Mouse (Mus musculus) olfactory bulb, adult 2 months (tissue): ENCODE data around the gene Mfsd12. TPM values are rescaled to one million over a fixed set of nuclear protein-coding genes. Genes with fewer than 3 reads are reported as not detected.

ENCODE experiments used
- H3K27ac ChIP-seq: fragments of 200-500 bp; 2 replicates; pipeline ENCODE4 v1.5.1; 2012; ENCODE audit warnings: low read depth, low read length; ENCODE audit not compliant: insufficient read depth
- H3K4me1 ChIP-seq: fragments of 200-500 bp; 2 replicates; pipeline ENCODE4 v1.6.1; 2012; ENCODE audit warnings: low read length; ENCODE audit not compliant: control insufficient read depth, insufficient read depth
- H3K4me3 ChIP-seq: fragments of 200-500 bp; 2 replicates; pipeline ENCODE4 v1.5.1; 2012; ENCODE audit warnings: mild to moderate bottlenecking, low read depth, low read length, moderate library complexity; ENCODE audit not compliant: insufficient read depth
- CTCF ChIP-seq: fragments of 200-500 bp; IDR thresholded peaks from 2 replicates; pipeline ENCODE4 v1.5.1; 2012; ENCODE audit warnings: low read depth, mild to moderate bottlenecking, low read length, moderate library complexity; ENCODE audit not compliant: insufficient read depth
- POLR2A ChIP-seq: fragments of 200-500 bp; IDR thresholded peaks from 2 replicates; pipeline ENCODE4 v1.6.1; 2012; ENCODE audit warnings: mild to moderate bottlenecking, low read depth, low read length, moderate library complexity; ENCODE audit not compliant: insufficient read depth
- WGBS: fragments of 180-500 bp; shearing (Covaris S2); methylation state at CpG from one replicate; pipeline ENCODE4 v1.1.7; 2018; 5-methylcytosine and 5-hydroxymethylcytosine counted together
- polyA plus RNA-seq: library from polyadenylated mRNA; stranded (reverse); fragments of >200 nt; gene quantifications from 2 replicates; pipeline ENCODE4 v1.2.4, GENCODE M21; 2012; ENCODE audit warnings: low replicate concordance; ENCODE audit not compliant: missing spikeins, insufficient read depth, insufficient read length

Mfsd12 gene
- polyA plus RNA-seq, 1 experiment: not detected

DNA sequence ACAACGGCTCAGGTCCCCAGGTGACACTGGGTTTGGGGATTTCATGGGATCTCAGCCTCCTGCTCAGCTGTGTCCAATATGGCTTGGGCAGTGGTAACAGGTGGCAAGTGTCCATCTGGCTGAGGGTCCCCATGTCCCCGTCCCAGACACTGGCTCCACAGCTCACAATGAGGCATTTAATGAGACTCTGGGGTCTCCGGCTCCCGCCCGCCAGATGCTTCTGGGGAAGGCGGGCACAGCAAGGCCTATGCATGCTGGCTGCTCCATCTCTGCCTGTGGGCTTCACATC lies 9.9 kb downstream of the Mfsd12 start:
- TF ChIP-seq CTCF: no peak
- WGBS: 72% methylated on average over 6 of the region's 6 CpGs
- H3K4me1 ChIP-seq: peaks cover 18% of the 10 kb centered on the region

DNA sequence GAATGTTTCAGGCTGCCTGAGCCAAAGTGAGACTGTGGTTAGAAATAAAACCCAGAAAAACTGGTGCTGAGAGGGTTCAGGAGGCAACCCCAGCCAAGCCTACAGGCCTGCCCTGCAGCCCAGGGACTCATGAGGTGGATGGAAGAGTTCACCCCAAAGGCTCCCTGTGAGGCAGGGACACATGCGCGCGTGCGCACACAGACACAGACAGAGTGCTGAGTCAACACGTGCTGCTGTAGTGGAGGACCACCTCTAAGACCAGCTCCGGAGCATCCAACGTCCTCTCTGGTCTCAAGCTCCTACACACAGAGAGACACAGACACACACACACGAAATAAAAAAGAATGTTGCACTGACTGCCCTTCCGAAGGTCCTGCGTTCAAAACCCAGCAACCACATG lies 18.0 kb downstream of the Mfsd12 start:
- WGBS: 90% methylated on average over 10 of the region's 10 CpGs

More for the DNA sequence above, 9.9 kb downstream of the Mfsd12 start:
- no peak overlapping the region for H3K27ac ChIP-seq
- H3K4me3 ChIP-seq: no peak overlapping the region

DNA sequence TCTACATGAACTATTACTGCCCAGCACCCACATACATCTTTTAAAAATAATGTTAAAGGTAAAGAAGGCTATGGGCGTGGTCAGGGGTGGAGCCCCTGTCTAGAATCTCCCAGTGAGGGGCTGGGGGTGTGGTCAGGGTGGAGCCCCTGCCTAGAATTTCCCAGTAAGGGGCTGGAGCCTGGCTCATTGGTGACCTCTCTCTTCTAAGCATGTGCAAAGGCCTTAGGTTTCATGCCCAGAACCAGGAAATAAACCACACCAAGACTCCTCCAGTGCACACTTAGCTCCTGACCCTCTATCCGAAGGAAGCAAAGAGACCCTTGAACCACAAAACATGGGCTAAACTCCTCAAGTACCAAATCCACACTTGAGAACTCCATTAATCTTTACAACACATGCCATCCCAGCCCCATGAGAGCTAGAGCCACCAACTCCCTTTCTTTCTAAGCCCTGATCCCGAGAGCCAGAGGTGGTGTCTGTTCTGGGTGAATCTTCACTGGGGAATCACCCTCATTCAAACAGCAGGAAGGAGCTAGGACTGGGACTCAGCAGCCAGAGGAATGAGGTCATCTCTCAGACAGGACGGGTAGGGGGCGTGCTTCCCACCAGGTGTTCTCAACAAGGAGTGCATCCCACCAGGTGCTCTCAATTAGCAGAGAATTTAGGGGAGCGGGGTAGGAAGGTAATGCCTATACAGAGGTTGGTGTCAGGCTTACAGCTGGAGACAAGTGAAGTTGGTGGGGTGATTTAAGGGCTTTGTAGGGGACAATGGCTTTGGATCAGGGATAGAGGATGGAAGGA lies 19.5 kb downstream of the Mfsd12 start:
- no peak for TF ChIP-seq CTCF
- WGBS: 39% methylated on average over 6 of the region's 6 CpGs
- Histone ChIP-seq H3K4me1 (peaks cover 20% of the 10 kb centered on the region), H3K27ac (no peak overlapping the region), H3K4me3 (0 out of 2 replicates have a peak overlapping the region, but pooled peaks have one; percentile 91)

More for the DNA sequence above, 18.0 kb downstream of the Mfsd12 start:
- Histone ChIP-seq H3K4me3 (no peak overlapping the region), H3K4me1 (peaks cover 20% of the 10 kb centered on the region), H3K27ac (no peak overlapping the region)
- TF ChIP-seq CTCF (no peak), POLR2A (no peak)

GRCm38 (mm10) chr10:81377362-81377664 lies 20.0 kb downstream of the Mfsd12 start:
- Histone ChIP-seq H3K4me3 (peak overlapping the region; percentile 91), H3K27ac (no peak overlapping the region), H3K4me1 (peaks cover 20% of the 10 kb centered on the region)
- WGBS: 42% methylated on average over 2 of the region's 2 CpGs
- no peak for TF ChIP-seq CTCF
- no peak for TF ChIP-seq POLR2A

DNA sequence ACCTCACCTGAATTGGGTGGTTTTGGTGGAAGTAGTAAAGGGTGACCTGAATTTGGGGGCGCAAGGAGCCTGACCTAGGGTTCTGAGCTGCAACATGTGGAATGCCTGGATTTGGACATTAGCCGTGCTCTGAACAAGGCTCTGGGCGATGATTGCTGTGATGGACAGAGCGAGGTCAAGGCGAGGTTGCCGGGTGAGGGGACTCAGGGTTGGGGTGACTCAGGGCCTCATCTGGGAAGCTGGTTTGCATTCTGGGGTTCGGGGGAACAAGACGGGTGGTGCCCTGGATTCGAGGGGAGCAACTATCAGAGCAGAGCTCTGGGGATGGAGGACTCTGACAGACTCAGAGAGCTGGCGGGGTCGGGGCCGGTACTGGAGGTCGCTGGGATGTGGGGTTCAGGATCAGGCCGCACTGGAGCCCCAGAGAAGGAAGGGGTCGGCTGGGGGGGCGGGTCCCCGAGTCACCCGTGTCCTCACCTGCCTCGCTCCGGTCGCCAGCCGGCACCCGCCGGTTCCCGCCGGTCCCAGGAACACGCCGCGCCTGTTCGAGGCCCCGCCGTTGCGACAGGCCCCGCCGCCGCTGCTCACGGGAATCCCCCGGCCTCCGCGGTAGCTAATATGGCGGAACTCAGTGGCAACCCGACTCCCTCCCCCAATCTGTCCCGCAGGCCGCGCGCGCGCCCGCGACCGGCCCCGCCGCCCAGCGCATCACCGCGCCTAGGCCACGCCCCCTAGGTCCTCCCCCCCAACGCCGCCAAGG lies 20.7 kb downstream of the Mfsd12 start, which contains the start of gene Fzr1:
Fzr1 (minus strand) TSS at position 724 of the 760 bp plus-strand sequence.
- Histone ChIP-seq H3K4me3 (peak within 1 kb of the TSS; percentile 91), H3K4me1 (peaks cover 20% of the 10 kb centered on the region), H3K27ac (0 out of 2 replicates have a peak within 1 kb of the TSS, but pooled peaks have one; percentile 37)
- TF ChIP-seq CTCF (no peak), POLR2A (peak; percentile 64)
- WGBS: 1% methylated on average over 57 of the region's 59 CpGs

- under 1% methylated on average over 46 of the region's 46 CpGs for WGBS
- peaks cover 20% of the 10 kb centered on the region for H3K4me1 ChIP-seq
- TF ChIP-seq CTCF (no peak), POLR2A (no peak)
- H3K4me3 ChIP-seq: peak overlapping the region; percentile 91
- no peak overlapping the region for H3K27ac ChIP-seq
Measured at GRCm38 (mm10) chr10:81378553-81379182, 21.4 kb downstream of the Mfsd12 start.

DNA sequence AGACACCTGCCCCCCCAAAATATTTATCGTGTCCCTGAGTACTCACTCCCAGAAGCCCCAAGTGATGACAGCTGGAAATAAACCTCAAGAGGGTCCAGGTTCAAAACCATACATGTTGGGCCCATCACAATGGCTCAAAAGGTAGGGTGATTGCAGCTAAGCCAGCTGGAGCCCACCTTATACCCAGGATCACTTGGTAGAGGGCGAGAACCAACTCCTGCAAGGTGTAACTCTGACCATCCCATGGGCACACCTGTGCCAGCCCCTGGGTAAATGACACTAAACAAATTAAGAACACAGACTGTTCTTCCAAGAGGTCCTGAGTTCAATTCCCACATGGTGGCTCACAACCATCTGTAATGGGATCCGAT lies 21.9 kb downstream of the Mfsd12 start:
- WGBS: 55% methylated on average over 3 of the region's 3 CpGs
- TF ChIP-seq CTCF (no peak), POLR2A (no peak)
- Histone ChIP-seq H3K4me1 (peaks cover 20% of the 10 kb centered on the region), H3K27ac (no peak overlapping the region), H3K4me3 (peak overlapping the region; percentile 91; the same call in 1 of the 2 replicates)

DNA sequence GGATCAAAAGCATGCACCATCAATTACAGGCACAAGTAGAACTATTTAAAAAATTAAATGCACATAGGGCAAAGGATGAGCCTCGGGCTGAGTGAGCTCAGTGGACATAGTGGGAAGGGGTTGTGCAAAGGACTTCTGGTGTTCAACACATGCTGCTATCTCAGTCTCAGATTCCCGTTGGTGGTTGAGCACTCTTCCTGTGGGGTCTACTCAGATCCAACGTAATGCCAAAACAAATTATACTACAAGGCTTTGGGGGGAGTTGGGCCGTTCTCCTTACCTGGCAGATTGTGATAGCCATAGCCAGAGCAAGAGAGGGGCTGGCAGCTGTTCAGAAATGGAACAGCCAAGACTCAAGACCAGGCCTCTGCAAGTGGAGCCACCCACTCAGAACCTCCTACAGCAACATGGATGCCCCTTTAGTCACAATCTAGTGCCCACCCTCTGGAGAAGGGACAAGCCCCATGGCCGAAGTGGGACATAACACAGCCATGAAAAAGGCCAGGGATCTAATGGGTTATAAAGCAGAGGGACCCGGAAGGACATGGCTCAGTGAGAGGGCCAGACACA lies 22.6 kb downstream of the Mfsd12 start:
- TF ChIP-seq CTCF (no peak), POLR2A (no peak)
- peaks cover 20% of the 10 kb centered on the region for H3K4me1 ChIP-seq
- WGBS: 89% methylated on average over 6 of the region's 6 CpGs

GRCm38 (mm10) chr10:81382039-81382438 lies 24.7 kb downstream of the Mfsd12 start:
- WGBS: 90% methylated on average over 5 of the region's 5 CpGs
- TF ChIP-seq POLR2A (no peak), CTCF (no peak)
- H3K4me3 ChIP-seq: no peak overlapping the region
- H3K27ac ChIP-seq: no peak overlapping the region
- peaks cover 23% of the 10 kb centered on the region for H3K4me1 ChIP-seq

More for the DNA sequence above, 22.6 kb downstream of the Mfsd12 start:
- H3K27ac ChIP-seq: no peak overlapping the region
- H3K4me3 ChIP-seq: no peak overlapping the region
